Mouse (Mus musculus) megakaryocyte, embryonic 14.5 days (primary cell): ENCODE measurements around the gene Sipa1l3.

Experiments
- FLI1 ChIP-seq: IDR thresholded peaks from 2 replicates; pipeline ENCODE4 v1.6.1; 2012; ENCODE audit warnings: low read length, inconsistent platforms, mixed read lengths
- GATA1 ChIP-seq: IDR thresholded peaks from 3 replicates; pipeline ENCODE4 v1.6.1; 2012; ENCODE audit warnings: mixed read lengths, low read length, inconsistent platforms, borderline replicate concordance

- TF ChIP-seq GATA1 (no peak), FLI1 (no peak)
Observed at GRCm38 (mm10) chr7:29425413-29425827, 93.0 kb downstream of the Sipa1l3 start.
